Mouse (Mus musculus) midbrain, postnatal 0 days (tissue): ENCODE measurements at regions not wholly inside any gene's neighbourhood (a gene's known extent, or its start where the extent isn't known, plus 50 kb on each side); places are given as distances from the start of the nearest gene placed in this dataset.

Source experiments
- ATAC-seq: fragments of 200-750 bp; cut with Nextera tagmentation; 2 replicates; pipeline ENCODE4 v1.8.0; 2017; ENCODE audit warnings: moderate number of reproducible peaks, mild to moderate bottlenecking, moderate TSS enrichment, moderate library complexity; ENCODE audit not compliant: low FRiP score
- DNase-seq: peaks from one replicate; pipeline ENCODE4 v3.0.0-alpha.2; 2015; ENCODE audit warnings: low spot score
- H3K27ac ChIP-seq: fragments of 300-500 bp; sonication (generic); 2 replicates; pipeline ENCODE4 v1.5.1; 2014; ENCODE audit warnings: low read depth, mild to moderate bottlenecking, low read length, mixed read lengths
- H3K27me3 ChIP-seq: fragments of 300-500 bp; sonication (generic); 2 replicates; pipeline ENCODE4 v1.6.1; 2014; ENCODE audit warnings: low read length, control low read depth, mixed read lengths; ENCODE audit not compliant: insufficient read depth
- H3K36me3 ChIP-seq: fragments of 300-500 bp; sonication (generic); 2 replicates; pipeline ENCODE4 v1.6.1; 2014; ENCODE audit warnings: low read length, control low read depth, mixed read lengths; ENCODE audit not compliant: insufficient read depth
- H3K4me1 ChIP-seq: fragments of 300-500 bp; sonication (generic); 2 replicates; pipeline ENCODE4 v1.6.1; 2014; ENCODE audit warnings: mild to moderate bottlenecking, control low read depth, antibody characterized with exemption, low read length, mixed read lengths; ENCODE audit not compliant: insufficient read depth
- H3K4me2 ChIP-seq: fragments of 300-500 bp; sonication (generic); 2 replicates; pipeline ENCODE4 v1.6.1; 2014; ENCODE audit warnings: low read depth, mild to moderate bottlenecking, low read length, mixed read lengths; ENCODE audit not compliant: poor library complexity, severe bottlenecking
- H3K4me3 ChIP-seq: fragments of 300-500 bp; sonication (generic); 2 replicates; pipeline ENCODE4 v1.5.1; 2014; ENCODE audit warnings: low read depth, mild to moderate bottlenecking, low read length, moderate library complexity
- H3K9ac ChIP-seq: fragments of 300-500 bp; sonication (generic); replicated peaks from 2 replicates; pipeline ENCODE4 v1.6.1; 2014; ENCODE audit warnings: mild to moderate bottlenecking, low read length, moderate library complexity, mixed read lengths; ENCODE audit not compliant: poor library complexity, severe bottlenecking
- H3K9me3 ChIP-seq: fragments of 300-500 bp; sonication (generic); 2 replicates; pipeline ENCODE4 v1.6.1; 2016; ENCODE audit warnings: low read length, control low read depth
- CTCF ChIP-seq: IDR thresholded peaks from 2 replicates; pipeline ENCODE4 v1.5.1; 2016; ENCODE audit warnings: antibody characterized with exemption, mild to moderate bottlenecking
- WGBS: fragments of 180-500 bp; shearing (Covaris S2); extraction: QIAGEN DNeasy Blood & Tissue Kit; methylation state at CpG from one replicate; pipeline ENCODE4 v1.1.7; 2014; 5-methylcytosine and 5-hydroxymethylcytosine counted together

GRCm38 (mm10) chr2:115342360-115342759 lies 239.2 kb upstream of the BC052040 start:
- Histone ChIP-seq H3K27me3 (no peaks in the 10 kb centered on the region), H3K27ac (no peak overlapping the region), H3K9me3 (no peaks in the 10 kb centered on the region), H3K4me2 (no peak overlapping the region), H3K9ac (no peak overlapping the region), H3K36me3 (no peaks in the 10 kb centered on the region), H3K4me1 (no peaks in the 10 kb centered on the region), H3K4me3 (no peak overlapping the region)
- no peak for TF ChIP-seq CTCF
- no peak for DNase-seq
- 87% methylated on average over 14 of the region's 14 CpGs for WGBS
- no peak for ATAC-seq

GRCm38 (mm10) chr2:115346551-115346950 lies 235.0 kb upstream of the BC052040 start:
- no peak for TF ChIP-seq CTCF
- no peak overlapping the region for H3K4me3 ChIP-seq
- no peaks in the 10 kb centered on the region for H3K4me1 ChIP-seq
- H3K27me3 ChIP-seq, result no peaks in the 10 kb centered on the region
- no peak overlapping the region for H3K4me2 ChIP-seq
- DNase-seq (no peak), ATAC-seq (no peak)
- H3K36me3 ChIP-seq, result no peaks in the 10 kb centered on the region
- H3K27ac ChIP-seq, result no peak overlapping the region
- 66% methylated on average over 6 of the region's 6 CpGs for WGBS
- H3K9ac ChIP-seq, result no peak overlapping the region
- no peaks in the 10 kb centered on the region for H3K9me3 ChIP-seq

- Histone ChIP-seq H3K4me1 (no peaks in the 10 kb centered on the region), H3K4me2 (no peak overlapping the region), H3K27ac (no peak overlapping the region), H3K36me3 (no peaks in the 10 kb centered on the region), H3K27me3 (no peaks in the 10 kb centered on the region), H3K4me3 (no peak overlapping the region), H3K9me3 (no peaks in the 10 kb centered on the region), H3K9ac (no peak overlapping the region)
- TF ChIP-seq CTCF, result no peak
- ATAC-seq, result no peak
- DNase-seq, result peak; percentile 8
- 24% methylated on average over 2 of the region's 2 CpGs for WGBS
Measured at GRCm38 (mm10) chr2:115348263-115348662, 233.3 kb upstream of the BC052040 start.

- 89% methylated on average over 6 of the region's 6 CpGs for WGBS
- Histone ChIP-seq H3K27me3 (no peaks in the 10 kb centered on the region), H3K9me3 (no peaks in the 10 kb centered on the region), H3K4me3 (no peak overlapping the region), H3K36me3 (no peaks in the 10 kb centered on the region), H3K27ac (no peak overlapping the region), H3K4me1 (no peaks in the 10 kb centered on the region), H3K9ac (no peak overlapping the region), H3K4me2 (no peak overlapping the region)
- DNase-seq (no peak), ATAC-seq (no peak)
- no peak for TF ChIP-seq CTCF
Measured at GRCm38 (mm10) chr2:115371072-115371471, 210.4 kb upstream of the BC052040 start.

GRCm38 (mm10) chr2:115375336-115375735 lies 206.2 kb upstream of the BC052040 start:
- Histone ChIP-seq H3K4me3 (no peak overlapping the region), H3K36me3 (no peaks in the 10 kb centered on the region), H3K27me3 (no peaks in the 10 kb centered on the region), H3K4me1 (no peaks in the 10 kb centered on the region), H3K9ac (no peak overlapping the region), H3K27ac (no peak overlapping the region), H3K9me3 (no peaks in the 10 kb centered on the region), H3K4me2 (no peak overlapping the region)
- ATAC-seq, result no peak
- 65% methylated on average over 5 of the region's 5 CpGs for WGBS
- no peak for TF ChIP-seq CTCF
- DNase-seq, result peak; percentile 35

GRCm38 (mm10) chr2:115384414-115385180 lies 196.9 kb upstream of the BC052040 start:
- no peaks in the 10 kb centered on the region for H3K9me3 ChIP-seq
- no peaks in the 10 kb centered on the region for H3K36me3 ChIP-seq
- no peaks in the 10 kb centered on the region for H3K27me3 ChIP-seq
- 46% methylated on average over 13 of the region's 13 CpGs for WGBS
- TF ChIP-seq CTCF, result no peak
- no peak overlapping the region for H3K9ac ChIP-seq
- H3K4me1 ChIP-seq, result no peaks in the 10 kb centered on the region
- ATAC-seq (no peak), DNase-seq (peak; percentile 62)
- no peak overlapping the region for H3K4me3 ChIP-seq
- no peak overlapping the region for H3K27ac ChIP-seq
- no peak overlapping the region for H3K4me2 ChIP-seq
